Mouse (Mus musculus): ENCODE results near the gene Elp1. TPM values are rescaled to one million over a fixed set of nuclear protein-coding genes. Genes with fewer than 3 reads are reported as not detected.

The Elp1 gene
- polyA plus RNA-seq, 1 experiment from 2014 or later: 58.1 TPM

GRCm38 (mm10) chr4:56829511-56829921, 27.4 kb upstream of the Elp1 start:
- no peaks in the 10 kb centered on the region for H3K4me1 ChIP-seq (replicated peaks)
- WGBS: 45% methylated on average over 7 of the region's 7 CpGs
- H3K36me3 ChIP-seq: peaks cover 65% of the 10 kb centered on the region
- H3K9me3 ChIP-seq: no peaks in the 10 kb centered on the region
- no peak overlapping the region for H3K9ac ChIP-seq
- no peaks in the 10 kb centered on the region for H3K27me3 ChIP-seq
- no peak overlapping the region for H3K4me2 ChIP-seq
- no peak for ATAC-seq (ENCODE audit: low FRiP score)
- H3K4me3 ChIP-seq: no peak overlapping the region
- no peak overlapping the region for H3K27ac ChIP-seq

- H3K9me3 ChIP-seq: no peaks in the 10 kb centered on the region
- H3K4me1 ChIP-seq (replicated peaks): no peaks in the 10 kb centered on the region
- no peak overlapping the region for H3K9ac ChIP-seq
- no peak for ATAC-seq (ENCODE audit: low FRiP score)
- 86% methylated on average over 3 of the region's 3 CpGs for WGBS
- H3K36me3 ChIP-seq: peaks cover 64% of the 10 kb centered on the region
- no peak overlapping the region for H3K4me2 ChIP-seq
- H3K27ac ChIP-seq: no peak overlapping the region
- H3K4me3 ChIP-seq: no peak overlapping the region
- H3K27me3 ChIP-seq: no peaks in the 10 kb centered on the region
Observed at GRCm38 (mm10) chr4:56828932-56829331, 26.8 kb upstream of the Elp1 start.

GRCm38 (mm10) chr4:56824231-56824630, 22.1 kb upstream of the Elp1 start:
- no peaks in the 10 kb centered on the region for H3K9me3 ChIP-seq
- 90% methylated on average over 9 of the region's 9 CpGs for WGBS
- no peak overlapping the region for H3K9ac ChIP-seq
- no peak overlapping the region for H3K27ac ChIP-seq
- no peak overlapping the region for H3K4me2 ChIP-seq
- H3K27me3 ChIP-seq: no peaks in the 10 kb centered on the region
- ATAC-seq (ENCODE audit: low FRiP score): no peak
- no peak overlapping the region for H3K4me3 ChIP-seq
- H3K36me3 ChIP-seq: peaks cover 37% of the 10 kb centered on the region
- H3K4me1 ChIP-seq (replicated peaks): no peaks in the 10 kb centered on the region

- Histone ChIP-seq H3K27me3 (no peaks in the 10 kb centered on the region), H3K4me2 (no peak overlapping the region), H3K9me3 (no peaks in the 10 kb centered on the region), H3K4me1 (replicated peaks) (no peaks in the 10 kb centered on the region), H3K27ac (no peak overlapping the region), H3K36me3 (peaks cover 27% of the 10 kb centered on the region), H3K9ac (no peak overlapping the region), H3K4me3 (no peak overlapping the region)
- ATAC-seq (ENCODE audit: low FRiP score): no peak
Observed at GRCm38 (mm10) chr4:56820017-56820550, 18.0 kb upstream of the Elp1 start.

- H3K36me3 ChIP-seq: peaks cover 32% of the 10 kb centered on the region
- 92% methylated on average over 8 of the region's 8 CpGs for WGBS
- no peak for ATAC-seq (ENCODE audit: low FRiP score)
- H3K27ac ChIP-seq: no peak overlapping the region
- no peaks in the 10 kb centered on the region for H3K9me3 ChIP-seq
- H3K4me3 ChIP-seq: no peak overlapping the region
- H3K4me2 ChIP-seq: no peak overlapping the region
- no peak overlapping the region for H3K9ac ChIP-seq
- no peaks in the 10 kb centered on the region for H3K27me3 ChIP-seq
- no peaks in the 10 kb centered on the region for H3K4me1 ChIP-seq (replicated peaks)
Observed at GRCm38 (mm10) chr4:56815131-56815530, 13.0 kb upstream of the Elp1 start.

- Histone ChIP-seq H3K9ac (peak overlapping the region; percentile 43; the same call in 1 of the 2 replicates), H3K4me2 (no peak overlapping the region), H3K4me1 (replicated peaks) (no peaks in the 10 kb centered on the region), H3K36me3 (peaks cover 57% of the 10 kb centered on the region), H3K27me3 (no peaks in the 10 kb centered on the region), H3K4me3 (no peak overlapping the region), H3K9me3 (no peaks in the 10 kb centered on the region), H3K27ac (no peak overlapping the region)
- ATAC-seq (ENCODE audit: low FRiP score): no peak
- WGBS: 84% methylated on average over 4 of the region's 4 CpGs
Observed at GRCm38 (mm10) chr4:56812096-56812495, 10.0 kb upstream of the Elp1 start.

GRCm38 (mm10) chr4:56811642-56812041, 9.5 kb upstream of the Elp1 start:
- Histone ChIP-seq H3K9me3 (no peaks in the 10 kb centered on the region), H3K4me3 (no peak overlapping the region), H3K9ac (no peak overlapping the region), H3K27ac (no peak overlapping the region), H3K27me3 (no peaks in the 10 kb centered on the region), H3K36me3 (peaks cover 60% of the 10 kb centered on the region), H3K4me1 (replicated peaks) (no peaks in the 10 kb centered on the region), H3K4me2 (no peak overlapping the region)
- WGBS: 64% methylated on average over 3 of the region's 3 CpGs
- ATAC-seq (ENCODE audit: low FRiP score): no peak

GRCm38 (mm10) chr4:56809050-56809449, 6.9 kb upstream of the Elp1 start:
- ATAC-seq (ENCODE audit: low FRiP score): no peak
- Histone ChIP-seq H3K4me3 (no peak overlapping the region), H3K9ac (no peak overlapping the region), H3K27me3 (no peaks in the 10 kb centered on the region), H3K4me2 (no peak overlapping the region), H3K36me3 (peaks cover 61% of the 10 kb centered on the region), H3K4me1 (replicated peaks) (peaks cover 2% of the 10 kb centered on the region), H3K27ac (no peak overlapping the region), H3K9me3 (no peaks in the 10 kb centered on the region)
- 78% methylated on average over 4 of the region's 4 CpGs for WGBS

GRCm38 (mm10) chr4:56802669-56803150, 579 bp upstream of the Elp1 start:
- H3K4me2 ChIP-seq: peak overlapping the region; percentile 81
- H3K4me1 ChIP-seq (replicated peaks): peaks cover 33% of the 10 kb centered on the region
- H3K36me3 ChIP-seq: peaks cover 44% of the 10 kb centered on the region
- H3K4me3 ChIP-seq: peak overlapping the region; percentile 94
- no peaks in the 10 kb centered on the region for H3K27me3 ChIP-seq
- H3K9me3 ChIP-seq: no peaks in the 10 kb centered on the region
- no peak for ATAC-seq (ENCODE audit: low FRiP score)
- 3% methylated on average over 25 of the region's 25 CpGs for WGBS
- H3K27ac ChIP-seq: peak overlapping the region; percentile 94
- H3K9ac ChIP-seq: peak overlapping the region; percentile 88

- no peaks in the 10 kb centered on the region for H3K27me3 ChIP-seq
- H3K4me3 ChIP-seq: no peak overlapping the region
- no peak overlapping the region for H3K27ac ChIP-seq
- no peak overlapping the region for H3K4me2 ChIP-seq
- peaks cover 93% of the 10 kb centered on the region for H3K36me3 ChIP-seq
- WGBS: 31% methylated on average over 1 of the region's 1 CpGs
- H3K9me3 ChIP-seq: no peaks in the 10 kb centered on the region
- no peak for ATAC-seq (ENCODE audit: low FRiP score)
- H3K4me1 ChIP-seq (replicated peaks): no peaks in the 10 kb centered on the region
- no peak overlapping the region for H3K9ac ChIP-seq
Observed at GRCm38 (mm10) chr4:56791373-56791772, 10.8 kb downstream of the Elp1 start.

GRCm38 (mm10) chr4:56771065-56771464, 31.1 kb downstream of the Elp1 start:
- WGBS: 81% methylated on average over 1 of the region's 1 CpGs
- no peak overlapping the region for H3K9ac ChIP-seq
- H3K27ac ChIP-seq: no peak overlapping the region
- H3K4me3 ChIP-seq: no peak overlapping the region
- no peaks in the 10 kb centered on the region for H3K9me3 ChIP-seq
- no peaks in the 10 kb centered on the region for H3K27me3 ChIP-seq
- H3K36me3 ChIP-seq: peaks cover 88% of the 10 kb centered on the region
- no peaks in the 10 kb centered on the region for H3K4me1 ChIP-seq (replicated peaks)
- ATAC-seq (ENCODE audit: low FRiP score): no peak
- no peak overlapping the region for H3K4me2 ChIP-seq

GRCm38 (mm10) chr4:56768913-56769312, 33.2 kb downstream of the Elp1 start:
- Histone ChIP-seq H3K36me3 (peaks cover 94% of the 10 kb centered on the region), H3K4me1 (replicated peaks) (no peaks in the 10 kb centered on the region), H3K4me2 (no peak overlapping the region), H3K9me3 (no peaks in the 10 kb centered on the region), H3K27ac (no peak overlapping the region), H3K4me3 (no peak overlapping the region), H3K9ac (no peak overlapping the region), H3K27me3 (no peaks in the 10 kb centered on the region)
- 95% methylated on average over 7 of the region's 7 CpGs for WGBS
- no peak for ATAC-seq (ENCODE audit: low FRiP score)

GRCm38 (mm10) chr4:56767861-56768284, 34.3 kb downstream of the Elp1 start:
- no peak for ATAC-seq (ENCODE audit: low FRiP score)
- H3K9me3 ChIP-seq: no peaks in the 10 kb centered on the region

More at GRCm38 (mm10) chr4:56767861-56768284, 34.3 kb downstream of the Elp1 start:
- H3K4me1 ChIP-seq (replicated peaks): no peaks in the 10 kb centered on the region
- H3K4me2 ChIP-seq: no peak overlapping the region
- 82% methylated on average over 4 of the region's 5 CpGs for WGBS
- H3K36me3 ChIP-seq: peaks cover 89% of the 10 kb centered on the region
- no peak overlapping the region for H3K9ac ChIP-seq
- no peak overlapping the region for H3K27ac ChIP-seq
- no peak overlapping the region for H3K4me3 ChIP-seq
- H3K27me3 ChIP-seq: no peaks in the 10 kb centered on the region

Measured in hindbrain, embryonic 13.5 days (tissue).